Mouse (Mus musculus): ENCODE results near the gene Usp30. TPM values are rescaled to one million over a fixed set of nuclear protein-coding genes. Genes with fewer than 3 reads are reported as not detected.

Gene Usp30
- total and polyA plus RNA-seq, 3 experiments, result 12.8 to 21.1 TPM; not detected in 1

DNA sequence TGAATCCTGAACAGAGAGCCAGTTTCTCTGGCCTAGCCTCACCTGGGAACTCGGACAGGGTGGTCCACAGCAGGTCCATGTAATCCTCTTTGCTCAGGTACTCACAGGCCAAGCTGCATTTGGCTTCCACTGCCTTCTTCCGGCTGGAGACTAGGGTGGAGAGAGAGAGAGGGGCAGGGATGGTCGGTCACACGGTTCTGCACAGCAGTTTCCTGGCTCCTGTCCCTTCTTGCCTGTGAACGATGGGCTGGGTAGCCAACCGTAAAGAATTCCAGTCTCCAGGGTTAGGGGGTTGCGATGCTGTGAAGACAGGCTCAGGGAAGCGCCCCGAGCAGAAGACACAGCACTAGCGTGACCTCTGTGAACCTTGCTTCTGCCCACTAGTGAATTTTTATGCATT, 30.1 kb upstream of the Usp30 start:
- Histone ChIP-seq H3K9me3 (replicated peaks; ENCODE audit: insufficient read depth, low read length) (no peaks in the 10 kb centered on the region), H3K27me3 (ENCODE audit: control insufficient read depth in 1 of 2, insufficient read depth in 2 of 2, low read length in 2 of 2) (no peaks in the 10 kb centered on the region), H3K9ac (ENCODE audit: control insufficient read depth, low read depth, low read length, poor library complexity, severe bottlenecking) (no peak overlapping the region), H3K27ac (ENCODE audit: control insufficient read depth, low read depth, low read length) (no peak overlapping the region), H3K4me1 (ENCODE audit: control insufficient read depth in 1 of 2, insufficient read depth in 2 of 2, low read length in 2 of 2) (no peaks in the 10 kb centered on the region), H3K36me3 (ENCODE audit: control insufficient read depth in 1 of 2, insufficient read depth in 2 of 2, low read length in 2 of 2) (no peaks in the 10 kb centered on the region), H3K79me2 (ENCODE audit: control insufficient read depth, insufficient read depth, low read length, poor library complexity) (no peaks in the 10 kb centered on the region), H3K4me3 (ENCODE audit: control insufficient read depth in 1 of 2, insufficient read depth in 1 of 2, low read depth in 2 of 2, low read length in 2 of 2) (no peak overlapping the region)
- DNase-seq (ENCODE audit: low read depth, low spot score), result no peak
- TF ChIP-seq TCF12 (IDR thresholded peaks at IDR 0.05; ENCODE audit: low read depth, low read length) (no peak), ZC3H11A (IDR thresholded peaks at IDR 0.05; ENCODE audit: low read depth, low read length) (no peak)

DNA sequence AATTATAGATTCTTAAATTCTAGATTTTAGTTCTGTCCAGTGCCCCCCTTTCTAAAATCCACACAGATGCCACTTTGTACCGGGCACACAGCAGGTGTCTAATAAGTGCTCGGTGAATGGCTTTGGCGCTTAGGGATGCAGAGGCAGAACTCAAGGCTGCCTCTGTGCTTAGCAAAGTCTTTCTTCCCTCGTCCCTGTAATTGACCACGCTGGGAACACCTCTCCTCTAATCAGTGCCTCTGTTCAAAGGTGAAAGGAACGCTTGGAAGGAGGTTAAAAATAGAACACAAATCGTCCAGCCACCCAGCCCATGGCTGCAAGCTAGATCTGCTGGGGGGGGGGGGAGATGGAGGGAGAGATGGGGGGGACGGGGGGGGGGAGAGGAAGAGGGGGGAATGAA, 24.8 kb upstream of the Usp30 start:
- no peak overlapping the region for H3K4me3 ChIP-seq (ENCODE audit: control insufficient read depth in 1 of 2, insufficient read depth in 1 of 2, low read depth in 2 of 2, low read length in 2 of 2)
- no peak for TF ChIP-seq NELFE (IDR thresholded peaks at IDR 0.05; ENCODE audit: low read depth, low read length)
- no peak for TF ChIP-seq POLR2AphosphoS5 (IDR thresholded peaks at IDR 0.05; ENCODE audit: borderline replicate concordance, low read depth, low read length)
- no peak for TF ChIP-seq RCOR1 (IDR thresholded peaks at IDR 0.05; ENCODE audit: low read depth, low read length)
- no peak for TF ChIP-seq GATA1 (IDR thresholded peaks at IDR 0.05; ENCODE audit: low read depth, low read length)
- no peak for DNase-seq (ENCODE audit: low read depth, low spot score)
- H3K27me3 ChIP-seq (ENCODE audit: control insufficient read depth in 1 of 2, insufficient read depth in 2 of 2, low read length in 2 of 2), result no peaks in the 10 kb centered on the region
- no peaks in the 10 kb centered on the region for H3K36me3 ChIP-seq (ENCODE audit: control insufficient read depth in 1 of 2, insufficient read depth in 2 of 2, low read length in 2 of 2)
- no peaks in the 10 kb centered on the region for H3K9me3 ChIP-seq (replicated peaks; ENCODE audit: insufficient read depth, low read length)
- H3K27ac ChIP-seq (ENCODE audit: control insufficient read depth, low read depth, low read length), result no peak overlapping the region
- no peaks in the 10 kb centered on the region for H3K4me1 ChIP-seq (ENCODE audit: control insufficient read depth in 1 of 2, insufficient read depth in 2 of 2, low read length in 2 of 2)
- H3K9ac ChIP-seq (ENCODE audit: control insufficient read depth, low read depth, low read length, poor library complexity, severe bottlenecking), result no peak overlapping the region
- H3K79me2 ChIP-seq (ENCODE audit: control insufficient read depth, insufficient read depth, low read length, poor library complexity), result no peaks in the 10 kb centered on the region

DNA sequence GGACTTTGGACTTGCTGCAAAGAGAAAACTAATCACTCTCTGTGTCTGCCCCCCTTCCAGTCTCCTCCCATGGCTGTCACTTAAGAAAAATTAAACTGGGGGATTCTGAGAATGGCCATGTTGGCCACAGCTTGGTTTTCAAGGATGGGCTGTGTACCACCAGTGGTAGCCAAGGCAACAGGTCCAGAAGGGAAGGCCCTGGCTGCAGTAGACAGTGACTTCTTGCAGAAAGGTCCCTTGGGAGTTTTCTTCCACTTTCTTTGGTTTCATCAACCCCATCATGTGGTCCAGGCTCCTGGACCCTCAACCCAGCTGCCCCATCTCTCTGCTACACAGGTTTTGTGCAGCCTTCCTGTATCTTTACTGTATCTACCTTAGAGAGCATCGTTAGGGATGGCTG, 24.4 kb upstream of the Usp30 start:
- Histone ChIP-seq H3K27ac (ENCODE audit: control insufficient read depth, low read depth, low read length) (no peak overlapping the region), H3K4me3 (ENCODE audit: control insufficient read depth in 1 of 2, insufficient read depth in 1 of 2, low read depth in 2 of 2, low read length in 2 of 2) (no peak overlapping the region), H3K9me3 (replicated peaks; ENCODE audit: insufficient read depth, low read length) (no peaks in the 10 kb centered on the region), H3K27me3 (ENCODE audit: control insufficient read depth in 1 of 2, insufficient read depth in 2 of 2, low read length in 2 of 2) (no peaks in the 10 kb centered on the region), H3K79me2 (ENCODE audit: control insufficient read depth, insufficient read depth, low read length, poor library complexity) (no peaks in the 10 kb centered on the region), H3K4me1 (ENCODE audit: control insufficient read depth in 1 of 2, insufficient read depth in 2 of 2, low read length in 2 of 2) (no peaks in the 10 kb centered on the region), H3K36me3 (ENCODE audit: control insufficient read depth in 1 of 2, insufficient read depth in 2 of 2, low read length in 2 of 2) (no peaks in the 10 kb centered on the region), H3K9ac (ENCODE audit: control insufficient read depth, low read depth, low read length, poor library complexity, severe bottlenecking) (no peak overlapping the region)
- TF ChIP-seq JUND (IDR thresholded peaks at IDR 0.05; ENCODE audit: low read depth, low read length) (no peak), BHLHE40 (IDR thresholded peaks at IDR 0.05; ENCODE audit: borderline replicate concordance, low read depth, low read length) (no peak), HCFC1 (IDR thresholded peaks at IDR 0.05; ENCODE audit: low read depth, low read length) (no peak), MAZ (IDR thresholded peaks at IDR 0.05; ENCODE audit: low read depth, low read length) (no peak), EP300 (IDR thresholded peaks at IDR 0.05; ENCODE audit: low read depth in 1 of 2, low read length in 2 of 2) (no peak), ETS1 (IDR thresholded peaks at IDR 0.05; ENCODE audit: low read depth, low read length) (no peak), RAD21 (IDR thresholded peaks at IDR 0.05; ENCODE audit: low read depth, low read length) (no peak), E2F4 (IDR thresholded peaks at IDR 0.05; ENCODE audit: borderline replicate concordance, low read depth, low read length) (no peak), UBTF (IDR thresholded peaks at IDR 0.05; ENCODE audit: borderline replicate concordance, insufficient read depth, low read depth, low read length) (no peak), ZNF384 (IDR thresholded peaks at IDR 0.05; ENCODE audit: low read depth, low read length) (no peak), GATA1 (IDR thresholded peaks at IDR 0.05; ENCODE audit: low read depth, low read length) (no peak), POLR2A (IDR thresholded peaks at IDR 0.05; ENCODE audit: control insufficient read depth in 1 of 2, insufficient read depth in 1 of 2, low read depth in 1 of 2, low read length in 2 of 2, poor library complexity in 1 of 2) (no peak), KAT2A (conservative IDR thresholded peaks at IDR 0.05; ENCODE audit: low read depth, low read length) (no peak), MEF2A (IDR thresholded peaks at IDR 0.05; ENCODE audit: extremely low read depth, insufficient replicate concordance, low read depth, low read length, poor library complexity, severe bottlenecking) (no peak), MAX (IDR thresholded peaks at IDR 0.05; ENCODE audit: low read length) (no peak), ZKSCAN1 (IDR thresholded peaks at IDR 0.05; ENCODE audit: low read depth, low read length) (no peak), NRF1 (IDR thresholded peaks at IDR 0.05; ENCODE audit: insufficient read depth, low read depth, low read length, poor library complexity, severe bottlenecking) (no peak), RCOR1 (IDR thresholded peaks at IDR 0.05; ENCODE audit: low read depth, low read length) (no peak), MAFK (IDR thresholded peaks at IDR 0.05; ENCODE audit: borderline replicate concordance, low read depth, low read length) (no peak)
- DNase-seq (ENCODE audit: low read depth, low spot score), result no peak

Data from MEL (cell line).